Mouse (Mus musculus): Measurements from ENCODE around the gene Clint1. TPM values are rescaled to one million over a fixed set of nuclear protein-coding genes. Genes with fewer than 3 reads are reported as not detected.

Gene Clint1
- polyA plus RNA-seq, 1 experiment from 2014 or later: 102 TPM

DNA sequence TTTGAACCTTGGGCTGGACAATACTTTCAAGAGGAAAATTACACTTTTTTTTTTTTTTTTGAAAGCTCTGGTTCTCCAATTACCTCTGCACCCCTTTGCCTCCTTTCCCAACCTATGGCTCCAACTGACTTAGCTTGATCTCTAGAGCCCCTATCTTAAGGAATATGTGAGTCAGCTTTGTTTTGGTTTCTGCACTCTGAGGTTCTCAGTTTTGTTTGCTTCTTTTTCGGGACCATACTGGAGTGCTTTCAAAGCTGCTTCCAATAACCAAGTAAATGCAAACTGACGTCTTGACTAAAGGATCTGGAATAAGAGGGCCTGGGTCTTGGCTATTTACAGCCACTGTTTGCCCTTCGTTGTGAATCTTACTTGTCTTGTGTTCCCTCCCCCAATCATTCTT, 1.5 kb upstream of the Clint1 start:
- Histone ChIP-seq H3K27ac (ENCODE audit: low read depth, low read length) (no peak overlapping the region), H3K27me3 (replicated peaks; ENCODE audit: control insufficient read depth, insufficient read depth, low read length) (no peaks in the 10 kb centered on the region), H3K4me3 (ENCODE audit: low read depth, low read length) (no peak overlapping the region), H3K9me3 (ENCODE audit: control insufficient read depth, low read length) (no peaks in the 10 kb centered on the region), H3K4me1 (replicated peaks; ENCODE audit: control insufficient read depth, insufficient read depth, low read length) (peaks cover 30% of the 10 kb centered on the region), H3K4me2 (no peak overlapping the region), H3K9ac (ENCODE audit: low read depth, low read length) (no peak overlapping the region), H3K36me3 (ENCODE audit: control insufficient read depth, insufficient read depth, low read length) (peaks cover 7% of the 10 kb centered on the region)
- ATAC-seq (replicated peaks; ENCODE audit: low FRiP score) (no peak), DNase-seq (ENCODE audit: low spot score) (no peak)
- WGBS: 49% methylated on average over 3 of the region's 3 CpGs

- Histone ChIP-seq H3K4me2 (peak overlapping the region; percentile 85), H3K9me3 (ENCODE audit: control insufficient read depth, low read length) (no peaks in the 10 kb centered on the region), H3K27me3 (replicated peaks; ENCODE audit: control insufficient read depth, insufficient read depth, low read length) (no peaks in the 10 kb centered on the region), H3K4me1 (replicated peaks; ENCODE audit: control insufficient read depth, insufficient read depth, low read length) (peaks cover 47% of the 10 kb centered on the region), H3K4me3 (ENCODE audit: low read depth, low read length) (peak overlapping the region; percentile 98), H3K27ac (ENCODE audit: low read depth, low read length) (peak overlapping the region; percentile 90), H3K9ac (ENCODE audit: low read depth, low read length) (peak overlapping the region; percentile 99), H3K36me3 (ENCODE audit: control insufficient read depth, insufficient read depth, low read length) (peaks cover 7% of the 10 kb centered on the region)
- WGBS: 2% methylated on average over 56 of the region's 58 CpGs
- ATAC-seq (replicated peaks; ENCODE audit: low FRiP score) (peak; percentile 37), DNase-seq (ENCODE audit: low spot score) (peak; percentile 59)
These were observed 508 bp downstream of the Clint1 start for GRCm38 (mm10) chr11:45852124-45852994.

GRCm38 (mm10) chr11:45852995-45853317, 1.1 kb downstream of the Clint1 start:
- peak overlapping the region; percentile 85 for H3K4me2 ChIP-seq
- H3K27me3 ChIP-seq (replicated peaks; ENCODE audit: control insufficient read depth, insufficient read depth, low read length): no peaks in the 10 kb centered on the region
- H3K4me1 ChIP-seq (replicated peaks; ENCODE audit: control insufficient read depth, insufficient read depth, low read length): peaks cover 52% of the 10 kb centered on the region
- ATAC-seq (replicated peaks; ENCODE audit: low FRiP score): no peak
- H3K9me3 ChIP-seq (ENCODE audit: control insufficient read depth, low read length): no peaks in the 10 kb centered on the region
- H3K4me3 ChIP-seq (ENCODE audit: low read depth, low read length): peak overlapping the region; percentile 98
- 25% methylated on average over 6 of the region's 6 CpGs for WGBS
- peak overlapping the region; percentile 99 for H3K9ac ChIP-seq (ENCODE audit: low read depth, low read length)
- H3K36me3 ChIP-seq (ENCODE audit: control insufficient read depth, insufficient read depth, low read length): peaks cover 7% of the 10 kb centered on the region
- H3K27ac ChIP-seq (ENCODE audit: low read depth, low read length): peak overlapping the region; percentile 90
- DNase-seq (ENCODE audit: low spot score): no peak

DNA sequence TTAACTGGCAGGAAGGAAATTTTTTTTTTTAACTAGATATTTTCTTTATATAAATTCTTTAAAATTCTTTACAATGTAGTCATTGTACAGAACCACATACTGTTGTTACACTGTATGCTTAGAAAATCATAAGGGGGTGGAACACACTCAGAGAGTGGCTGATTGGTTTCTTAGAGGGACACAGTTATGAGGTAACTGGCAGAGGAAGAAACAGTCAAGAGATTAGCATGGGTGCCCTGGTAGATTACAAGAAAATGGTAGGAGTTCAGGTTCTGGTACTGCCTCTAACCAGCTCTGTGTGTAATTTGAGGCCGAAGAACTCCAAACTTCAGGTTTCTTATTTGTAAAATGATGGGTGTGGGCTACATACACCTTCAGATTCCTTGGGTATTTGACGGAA, 2.1 kb downstream of the Clint1 start:
- 73% methylated on average over 2 of the region's 2 CpGs for WGBS
- DNase-seq (ENCODE audit: low spot score) (no peak), ATAC-seq (replicated peaks; ENCODE audit: low FRiP score) (peak; percentile 46)
- H3K4me2 ChIP-seq: peak overlapping the region; percentile 85
- no peaks in the 10 kb centered on the region for H3K27me3 ChIP-seq (replicated peaks; ENCODE audit: control insufficient read depth, insufficient read depth, low read length)
- H3K9ac ChIP-seq (ENCODE audit: low read depth, low read length): peak overlapping the region; percentile 99
- H3K9me3 ChIP-seq (ENCODE audit: control insufficient read depth, low read length): no peaks in the 10 kb centered on the region
- peak overlapping the region; percentile 98 for H3K4me3 ChIP-seq (ENCODE audit: low read depth, low read length)
- H3K36me3 ChIP-seq (ENCODE audit: control insufficient read depth, insufficient read depth, low read length): peaks cover 9% of the 10 kb centered on the region
- H3K27ac ChIP-seq (ENCODE audit: low read depth, low read length): peak overlapping the region; percentile 90
- peaks cover 52% of the 10 kb centered on the region for H3K4me1 ChIP-seq (replicated peaks; ENCODE audit: control insufficient read depth, insufficient read depth, low read length)

DNA sequence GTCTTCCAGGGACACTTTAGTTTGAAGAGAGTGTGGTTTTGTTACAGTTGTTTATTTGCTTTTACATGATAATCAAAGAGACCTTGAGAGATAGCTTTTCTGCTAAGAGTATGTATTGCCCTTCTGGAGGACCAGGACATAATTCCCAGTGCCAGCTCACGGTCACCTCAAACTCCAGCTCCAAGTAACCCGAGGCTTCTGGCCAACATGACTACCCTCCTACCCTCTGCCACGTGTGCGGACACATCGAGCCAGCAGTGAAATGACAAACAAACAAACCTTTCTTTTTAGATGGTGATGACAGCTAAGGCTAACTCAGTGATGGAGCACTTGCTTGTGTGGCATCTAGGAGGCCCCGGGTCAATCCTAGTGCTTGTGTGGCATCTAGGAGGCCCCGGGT, 2.5 kb downstream of the Clint1 start:
- Histone ChIP-seq H3K4me1 (replicated peaks; ENCODE audit: control insufficient read depth, insufficient read depth, low read length) (peaks cover 52% of the 10 kb centered on the region), H3K9ac (ENCODE audit: low read depth, low read length) (peak overlapping the region; percentile 99)

GRCm38 (mm10) chr11:45855407-45856148, 3.7 kb downstream of the Clint1 start:
- peak overlapping the region; percentile 27 for H3K4me3 ChIP-seq (ENCODE audit: low read depth, low read length)
- ATAC-seq (replicated peaks; ENCODE audit: low FRiP score) (peak; percentile 57), DNase-seq (ENCODE audit: low spot score) (peak; percentile 50)
- H3K4me2 ChIP-seq: peak overlapping the region; percentile 85
- H3K27me3 ChIP-seq (replicated peaks; ENCODE audit: control insufficient read depth, insufficient read depth, low read length): no peaks in the 10 kb centered on the region
- H3K9me3 ChIP-seq (ENCODE audit: control insufficient read depth, low read length): no peaks in the 10 kb centered on the region
- WGBS: 24% methylated on average over 7 of the region's 7 CpGs
- H3K9ac ChIP-seq (ENCODE audit: low read depth, low read length): peak overlapping the region; percentile 41
- peak overlapping the region; percentile 90 for H3K27ac ChIP-seq (ENCODE audit: low read depth, low read length)
- H3K4me1 ChIP-seq (replicated peaks; ENCODE audit: control insufficient read depth, insufficient read depth, low read length): peaks cover 48% of the 10 kb centered on the region
- peaks cover 9% of the 10 kb centered on the region for H3K36me3 ChIP-seq (ENCODE audit: control insufficient read depth, insufficient read depth, low read length)

More for the DNA sequence above, 2.5 kb downstream of the Clint1 start:
- 65% methylated on average over 7 of the region's 7 CpGs for WGBS
- Histone ChIP-seq H3K27me3 (replicated peaks; ENCODE audit: control insufficient read depth, insufficient read depth, low read length) (no peaks in the 10 kb centered on the region), H3K4me2 (peak overlapping the region; percentile 85), H3K27ac (ENCODE audit: low read depth, low read length) (peak overlapping the region; percentile 90), H3K9me3 (ENCODE audit: control insufficient read depth, low read length) (no peaks in the 10 kb centered on the region), H3K36me3 (ENCODE audit: control insufficient read depth, insufficient read depth, low read length) (peaks cover 9% of the 10 kb centered on the region), H3K4me3 (ENCODE audit: low read depth, low read length) (peak overlapping the region; percentile 98)
- ATAC-seq (replicated peaks; ENCODE audit: low FRiP score) (no peak), DNase-seq (ENCODE audit: low spot score) (no peak)

- Histone ChIP-seq H3K4me2 (peak overlapping the region; percentile 85), H3K4me3 (ENCODE audit: low read depth, low read length) (peak overlapping the region; percentile 27), H3K27me3 (replicated peaks; ENCODE audit: control insufficient read depth, insufficient read depth, low read length) (no peaks in the 10 kb centered on the region), H3K4me1 (replicated peaks; ENCODE audit: control insufficient read depth, insufficient read depth, low read length) (peaks cover 53% of the 10 kb centered on the region), H3K36me3 (ENCODE audit: control insufficient read depth, insufficient read depth, low read length) (peaks cover 9% of the 10 kb centered on the region), H3K27ac (ENCODE audit: low read depth, low read length) (peak overlapping the region; percentile 90), H3K9ac (ENCODE audit: low read depth, low read length) (peak overlapping the region; percentile 41), H3K9me3 (ENCODE audit: control insufficient read depth, low read length) (no peaks in the 10 kb centered on the region)
- 35% methylated on average over 6 of the region's 6 CpGs for WGBS
- ATAC-seq (replicated peaks; ENCODE audit: low FRiP score) (no peak), DNase-seq (ENCODE audit: low spot score) (no peak)
These were observed 4.3 kb downstream of the Clint1 start for GRCm38 (mm10) chr11:45856149-45856516.

- peaks cover 9% of the 10 kb centered on the region for H3K36me3 ChIP-seq (ENCODE audit: control insufficient read depth, insufficient read depth, low read length)
- 36% methylated on average over 7 of the region's 7 CpGs for WGBS
- no peak overlapping the region for H3K4me2 ChIP-seq
- H3K4me3 ChIP-seq (ENCODE audit: low read depth, low read length): no peak overlapping the region
- peaks cover 37% of the 10 kb centered on the region for H3K4me1 ChIP-seq (replicated peaks; ENCODE audit: control insufficient read depth, insufficient read depth, low read length)
- H3K27ac ChIP-seq (ENCODE audit: low read depth, low read length): peak overlapping the region; percentile 10; the same call in 1 of the 2 replicates
- ATAC-seq (replicated peaks; ENCODE audit: low FRiP score) (peak; percentile 54; the same call in 1 of the 2 replicates), DNase-seq (ENCODE audit: low spot score) (no peak)
- H3K9me3 ChIP-seq (ENCODE audit: control insufficient read depth, low read length): no peaks in the 10 kb centered on the region
- H3K27me3 ChIP-seq (replicated peaks; ENCODE audit: control insufficient read depth, insufficient read depth, low read length): no peaks in the 10 kb centered on the region
- H3K9ac ChIP-seq (ENCODE audit: low read depth, low read length): no peak overlapping the region
These were observed 9.5 kb downstream of the Clint1 start for GRCm38 (mm10) chr11:45861334-45861733.

All from liver, embryonic 11.5 days (tissue).